Comparison of ENCODE assay signal across 27 mouse cellular contexts in genomic region chr12:44388220-44388619, GRCm38 (mm10). TPM values are rescaled to one million over a fixed set of nuclear protein-coding genes. Genes with fewer than 3 reads are reported as not detected.
"Had no signal": no experiment of that assay in that cellular context is flagged by ENCODE, and none has a peak within 500 bp of the region (broad histone marks: within the 10 kb centered on the region; RNA-seq: fewer than 3 reads in every experiment).

No protein-coding gene starts in this region.

- H3K9ac ChIP-seq: heart, embryonic 13.5 days; heart, embryonic 15.5 days; hindbrain, embryonic 13.5 days; hindbrain, embryonic 15.5 days; kidney, embryonic 15.5 days; limb, embryonic 12.5 days; limb, embryonic 15.5 days; liver, embryonic 12.5 days had no signal

- H3K4me2 ChIP-seq: heart, embryonic 11.5 days; heart, embryonic 13.5 days; heart, embryonic 15.5 days; hindbrain, embryonic 13.5 days; hindbrain, embryonic 15.5 days; kidney, embryonic 15.5 days; limb, embryonic 12.5 days; limb, embryonic 15.5 days; liver, embryonic 12.5 days had no signal

- H3K36me3 ChIP-seq: heart, embryonic 13.5 days; heart, embryonic 15.5 days; hindbrain, embryonic 13.5 days; hindbrain, embryonic 15.5 days; kidney, embryonic 15.5 days; limb, embryonic 12.5 days; limb, embryonic 15.5 days; liver, embryonic 12.5 days had no signal

- H3K27me3 ChIP-seq: heart, embryonic 13.5 days; heart, embryonic 15.5 days; hindbrain, embryonic 13.5 days; hindbrain, embryonic 15.5 days; kidney, embryonic 15.5 days; limb, embryonic 12.5 days; limb, embryonic 15.5 days; liver, embryonic 12.5 days had no signal

- DNase-seq: gastrocnemius, adult 2 months; gastrocnemius, postnatal 10 days; gastrocnemius, postnatal 25 days; heart, adult 18-20 months; heart, postnatal 14 days; heart, postnatal 36 days; kidney, adult 11 months; kidney, adult 2 months; kidney, adult 9 months; kidney, postnatal 14 days; kidney, postnatal 36 days; layer of hippocampus, adult 9-11 months; layer of hippocampus, postnatal 36 days; left cerebral cortex, postnatal 4 days had no signal

- H3K27ac ChIP-seq: gastrocnemius, adult 2 months; heart, embryonic 13.5 days; heart, embryonic 15.5 days; hindbrain, embryonic 13.5 days; hindbrain, embryonic 15.5 days; hindbrain, postnatal 0 days; kidney, embryonic 15.5 days; kidney, postnatal 0 days; limb, embryonic 12.5 days; limb, embryonic 15.5 days; liver, embryonic 12.5 days had no signal

- H3K9me3 ChIP-seq: heart, embryonic 13.5 days; heart, embryonic 15.5 days; hindbrain, embryonic 13.5 days; hindbrain, embryonic 15.5 days; kidney, embryonic 15.5 days; limb, embryonic 12.5 days; limb, embryonic 15.5 days; liver, embryonic 12.5 days had no signal

- ATAC-seq: hindbrain, postnatal 0 days; intestine, embryonic 16.5 days; liver, embryonic 12.5 days had no signal

- H3K4me3 ChIP-seq: gastrocnemius, adult 2 months; heart, embryonic 13.5 days; heart, embryonic 15.5 days; hindbrain, embryonic 13.5 days; hindbrain, embryonic 15.5 days; kidney, embryonic 15.5 days; limb, embryonic 12.5 days; limb, embryonic 15.5 days; liver, embryonic 12.5 days had no signal

- H3K4me1 ChIP-seq: heart, embryonic 13.5 days; heart, embryonic 15.5 days; kidney, embryonic 15.5 days; limb, embryonic 12.5 days; limb, embryonic 15.5 days; liver, embryonic 12.5 days had no signal

RNA-seq across cellular contexts. Expression of gene Nrcam, which starts 59.5 kb away (rescaled TPM):
- polyA plus RNA-seq: liver, adult 2 months had no signal
